Mouse (Mus musculus) mesoderm, embryonic 11.5 days (tissue): ENCODE measurements around the gene Sfxn5.

ENCODE experiments used
- DNase-seq: peaks from one replicate; pipeline ENCODE4 v3.0.0-alpha.2; 2012; ENCODE audit warnings: low read depth, low spot score

Sfxn5 gene

GRCm38 (mm10) chr6:85364439-85364838 is 31.2 kb upstream of the Sfxn5 start:
- DNase-seq = no peak

GRCm38 (mm10) chr6:85363906-85364260 is 30.7 kb upstream of the Sfxn5 start:
- DNase-seq = no peak

- DNase-seq = no peak
Measured at GRCm38 (mm10) chr6:85363231-85363905, 30.1 kb upstream of the Sfxn5 start.

- DNase-seq = no peak
Measured at GRCm38 (mm10) chr6:85362610-85363009, 29.4 kb upstream of the Sfxn5 start.

GRCm38 (mm10) chr6:85360311-85360710 is 27.1 kb upstream of the Sfxn5 start:
- DNase-seq = no peak

- DNase-seq = no peak
Measured at GRCm38 (mm10) chr6:85358877-85359276, 25.7 kb upstream of the Sfxn5 start.

- DNase-seq = no peak
Measured at GRCm38 (mm10) chr6:85356682-85357465, 23.7 kb upstream of the Sfxn5 start.

- no peak for DNase-seq
Measured at GRCm38 (mm10) chr6:85355753-85356152, 22.5 kb upstream of the Sfxn5 start.

- no peak for DNase-seq
Measured at GRCm38 (mm10) chr6:85354709-85355108, 21.5 kb upstream of the Sfxn5 start.

- no peak for DNase-seq
Measured at GRCm38 (mm10) chr6:85353706-85354105, 20.5 kb upstream of the Sfxn5 start.

- no peak for DNase-seq
Measured at GRCm38 (mm10) chr6:85350157-85350556, 16.9 kb upstream of the Sfxn5 start.

GRCm38 (mm10) chr6:85349246-85349645 is 16.0 kb upstream of the Sfxn5 start:
- no peak for DNase-seq

GRCm38 (mm10) chr6:85348133-85348532 is 14.9 kb upstream of the Sfxn5 start:
- no peak for DNase-seq

GRCm38 (mm10) chr6:85346028-85346634 is 12.9 kb upstream of the Sfxn5 start:
- peak; percentile 92 for DNase-seq

GRCm38 (mm10) chr6:85344929-85345328 is 11.7 kb upstream of the Sfxn5 start:
- DNase-seq = no peak

- no peak for DNase-seq
Measured at GRCm38 (mm10) chr6:85343027-85343426, 9.8 kb upstream of the Sfxn5 start.

- no peak for DNase-seq
Measured at GRCm38 (mm10) chr6:85341814-85342501, 8.7 kb upstream of the Sfxn5 start.

GRCm38 (mm10) chr6:85340184-85340583 is 7.0 kb upstream of the Sfxn5 start:
- DNase-seq = no peak

GRCm38 (mm10) chr6:85339273-85339901 is 6.2 kb upstream of the Sfxn5 start:
- DNase-seq = no peak

GRCm38 (mm10) chr6:85336944-85337343 is 3.7 kb upstream of the Sfxn5 start:
- DNase-seq = no peak

GRCm38 (mm10) chr6:85335352-85335751 is 2.1 kb upstream of the Sfxn5 start:
- DNase-seq = no peak

GRCm38 (mm10) chr6:85334851-85335250 is 1.6 kb upstream of the Sfxn5 start:
- no peak for DNase-seq
